Mouse (Mus musculus) heart, embryonic 14.5 days (tissue): ENCODE results near the gene Fsd1. TPM values are rescaled to one million over a fixed set of nuclear protein-coding genes. Genes with fewer than 3 reads are reported as not detected.

ENCODE experiments used
- ATAC-seq: fragments of 200-750 bp; cut with Nextera tagmentation; 2 replicates; pipeline ENCODE4 v1.8.0; 2017; ENCODE audit warnings: low read depth, moderate TSS enrichment; ENCODE audit not compliant: insufficient number of reproducible peaks, insufficient read depth, low FRiP score
- H3K27ac ChIP-seq, 2 experiments: fragments of 200-500 bp in 1 of 2; fragments of 300-500 bp in 1 of 2; sonication (generic) in 1 of 2; replicated peaks in 1 of 2; 2 replicates each; pipeline ENCODE4 v1.5.1; 2012 to 2014; ENCODE audit warnings: low read depth in 2 of 2, low read length in 2 of 2, control low read depth in 1 of 2, mild to moderate bottlenecking in 1 of 2, mixed read lengths in 1 of 2; ENCODE audit not compliant: control insufficient read depth in 1 of 2, insufficient read depth in 1 of 2
- H3K27me3 ChIP-seq: fragments of 300-500 bp; sonication (generic); 2 replicates; pipeline ENCODE4 v1.6.1; 2014; ENCODE audit warnings: mild to moderate bottlenecking, low read length, control low read depth; ENCODE audit not compliant: control insufficient read depth, insufficient read depth
- H3K36me3 ChIP-seq: fragments of 300-500 bp; sonication (generic); 2 replicates; pipeline ENCODE4 v1.6.1; 2014; ENCODE audit warnings: mild to moderate bottlenecking, control low read depth, low read length, mixed read lengths; ENCODE audit not compliant: control insufficient read depth, insufficient read depth
- H3K4me1 ChIP-seq, 2 experiments: fragments of 200-500 bp in 1 of 2; fragments of 300-500 bp in 1 of 2; sonication (generic) in 1 of 2; 2 replicates each; pipeline ENCODE4 v1.6.1; 2012 to 2014; ENCODE audit warnings: low read length in 2 of 2, control low read depth in 1 of 2, mixed read lengths in 1 of 2; ENCODE audit not compliant: control insufficient read depth in 2 of 2, insufficient read depth in 2 of 2
- H3K4me2 ChIP-seq: fragments of 300-500 bp; sonication (generic); 2 replicates; pipeline ENCODE4 v1.6.1; 2014; ENCODE audit warnings: mild to moderate bottlenecking, low read length
- H3K4me3 ChIP-seq, 2 experiments: fragments of 200-500 bp in 1 of 2; fragments of 300-500 bp in 1 of 2; sonication (generic) in 1 of 2; 2 replicates each; pipeline ENCODE4 v1.5.1; 2012 to 2014; ENCODE audit warnings: low read length in 2 of 2, mild to moderate bottlenecking in 2 of 2, control low read depth in 1 of 2, low read depth in 1 of 2, moderate library complexity in 1 of 2; ENCODE audit not compliant: control insufficient read depth in 1 of 2, insufficient read depth in 1 of 2
- H3K9ac ChIP-seq: fragments of 300-500 bp; sonication (generic); 2 replicates; pipeline ENCODE4 v1.6.1; 2014; ENCODE audit warnings: mild to moderate bottlenecking, low read length
- H3K9me3 ChIP-seq: fragments of 300-500 bp; sonication (generic); 2 replicates; pipeline ENCODE4 v1.6.1; 2016; ENCODE audit warnings: low read length, control low read depth; ENCODE audit not compliant: control insufficient read depth
- WGBS: fragments of 180-500 bp; shearing (Covaris S2); extraction: QIAGEN DNeasy Blood & Tissue Kit; methylation state at CpG from one replicate; pipeline ENCODE4 v1.1.7; 2014; 5-methylcytosine and 5-hydroxymethylcytosine counted together
- polyA plus RNA-seq: library from polyadenylated mRNA; unstranded; fragments of >200 nt; fragmentation: Nextera tagmentation; extraction: Ambion mirVana; gene quantifications from 2 replicates; pipeline ENCODE4 v1.2.1, GENCODE M21; 2014

Gene Fsd1
- polyA plus RNA-seq, 1 experiment from 2014 or later: 1.6 TPM

DNA sequence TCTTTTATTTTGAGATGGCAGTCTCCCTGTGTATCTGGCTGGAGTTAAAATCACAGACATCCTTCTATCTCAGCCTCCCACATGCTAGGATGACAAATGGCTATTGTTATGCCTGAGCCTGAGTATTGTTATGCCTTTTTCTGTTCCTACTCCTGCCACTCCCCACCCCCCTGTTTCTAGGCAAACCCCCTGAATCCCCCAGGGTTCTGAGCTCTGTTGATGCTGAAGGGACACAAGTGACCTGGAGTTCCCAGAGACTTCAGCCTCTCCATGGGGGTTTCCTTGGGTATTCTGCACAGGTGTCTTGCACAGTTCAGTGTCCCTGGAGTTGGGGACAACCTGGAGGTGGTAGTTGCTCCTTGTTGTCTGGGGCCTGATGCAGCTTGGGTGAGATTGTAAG is 34.3 kb upstream of the Fsd1 start:
- Histone ChIP-seq H3K4me1 (peaks cover 4 to 6% of the 10 kb centered on the region in 2 experiments; a peak in 2 of 4 replicates), H3K27me3 (peaks cover 17% of the 10 kb centered on the region), H3K4me3 (no peak overlapping the region), H3K36me3 (no peaks in the 10 kb centered on the region), H3K27ac (no peak overlapping the region), H3K4me2 (no peak overlapping the region), H3K9me3 (no peaks in the 10 kb centered on the region), H3K9ac (no peak overlapping the region)
- no peak for ATAC-seq

DNA sequence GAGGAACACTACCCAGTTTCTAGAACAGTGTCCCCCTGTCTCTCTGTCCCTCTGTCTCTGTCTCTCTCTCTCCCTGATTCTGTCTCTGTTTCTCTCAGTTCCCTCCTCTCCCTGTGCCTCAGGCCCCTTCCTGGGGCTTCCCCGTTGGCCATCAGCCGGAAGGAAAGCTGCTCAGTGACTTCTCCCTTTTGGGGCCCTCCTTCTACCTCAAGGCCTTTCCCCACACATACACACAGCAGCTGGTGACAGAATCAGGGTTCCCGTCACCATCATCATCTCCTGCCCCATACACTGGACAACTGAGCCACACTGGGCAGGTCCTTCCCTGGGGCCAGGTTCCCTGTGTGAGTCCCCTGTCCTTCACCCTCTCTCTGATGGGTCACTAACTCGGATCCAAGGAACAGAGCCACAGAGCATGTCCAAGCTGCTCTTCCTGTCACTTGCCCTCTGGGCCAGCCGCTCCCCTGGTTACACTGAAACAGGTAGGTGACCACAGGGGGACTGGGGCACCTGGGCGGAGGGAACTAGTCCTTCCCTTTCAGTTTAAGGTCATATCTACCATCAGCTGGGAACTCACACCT is 33.8 kb upstream of the Fsd1 start, which contains the start of gene Ebi3:
Gene Ebi3, plus strand, starts transcription at position 194 of the 581 bp plus-strand sequence.
- WGBS: 62% methylated on average over 6 of the region's 6 CpGs
- Histone ChIP-seq H3K9ac (no peak within 1 kb of the TSS), H3K9me3 (no peaks in the 10 kb centered on the region), H3K27ac (no peak within 1 kb of the TSS), H3K4me2 (no peak within 1 kb of the TSS), H3K4me3 (no peak within 1 kb of the TSS), H3K36me3 (no peaks in the 10 kb centered on the region), H3K4me1 (peaks cover 8% of the 10 kb centered on the region in 2 experiments; a peak in 2 of 4 replicates), H3K27me3 (peaks cover 17% of the 10 kb centered on the region)
- ATAC-seq: no peak

DNA sequence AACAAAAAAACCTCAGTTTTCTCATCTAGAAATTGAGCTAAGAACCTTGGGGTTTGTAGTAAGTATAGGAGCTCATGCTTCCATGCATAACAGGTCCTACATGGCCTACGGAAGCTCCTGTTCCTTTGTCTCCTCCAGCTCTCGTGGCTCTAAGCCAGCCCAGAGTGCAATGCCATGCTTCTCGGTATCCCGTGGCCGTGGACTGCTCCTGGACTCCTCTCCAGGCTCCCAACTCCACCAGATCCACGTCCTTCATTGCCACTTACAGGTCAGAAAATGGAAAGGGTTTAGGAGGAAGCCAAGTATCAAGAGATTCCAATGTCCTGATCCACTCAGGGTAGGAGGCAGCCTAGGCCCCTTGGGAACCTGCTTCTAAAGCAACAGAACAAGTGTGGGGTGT is 32.6 kb upstream of the Fsd1 start:
- H3K27me3 ChIP-seq: peaks cover 17% of the 10 kb centered on the region
- 60% methylated on average over 6 of the region's 6 CpGs for WGBS
- no peak overlapping the region for H3K4me3 ChIP-seq
- H3K4me1 ChIP-seq: peaks cover 10 to 11% of the 10 kb centered on the region in 2 experiments
- ATAC-seq: no peak
- H3K36me3 ChIP-seq: no peaks in the 10 kb centered on the region
- H3K4me2 ChIP-seq: no peak overlapping the region
- no peak overlapping the region for H3K27ac ChIP-seq
- no peaks in the 10 kb centered on the region for H3K9me3 ChIP-seq
- no peak overlapping the region for H3K9ac ChIP-seq

DNA sequence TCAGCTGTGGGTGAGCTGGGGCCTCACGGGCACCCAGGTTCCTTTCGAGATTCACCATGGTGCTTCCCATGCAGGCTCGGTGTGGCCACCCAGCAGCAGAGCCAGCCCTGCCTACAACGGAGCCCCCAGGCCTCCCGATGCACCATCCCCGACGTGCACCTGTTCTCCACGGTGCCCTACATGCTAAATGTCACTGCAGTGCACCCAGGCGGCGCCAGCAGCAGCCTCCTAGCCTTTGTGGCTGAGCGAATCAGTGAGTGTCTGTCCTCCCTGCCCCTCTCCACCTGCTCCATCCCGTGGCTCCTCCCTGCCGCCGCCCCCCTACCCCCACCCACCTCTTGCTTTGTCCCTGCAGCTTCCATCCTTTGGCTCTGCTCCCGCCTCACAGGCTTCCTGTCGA is 32.1 kb upstream of the Fsd1 start:
- Histone ChIP-seq H3K27me3 (peaks cover 17% of the 10 kb centered on the region), H3K9me3 (no peaks in the 10 kb centered on the region), H3K27ac (no peak overlapping the region), H3K4me3 (no peak overlapping the region), H3K36me3 (no peaks in the 10 kb centered on the region), H3K9ac (no peak overlapping the region), H3K4me1 (peaks cover 10 to 11% of the 10 kb centered on the region in 2 experiments), H3K4me2 (no peak overlapping the region)
- ATAC-seq: no peak
- WGBS: 26% methylated on average over 16 of the region's 16 CpGs

DNA sequence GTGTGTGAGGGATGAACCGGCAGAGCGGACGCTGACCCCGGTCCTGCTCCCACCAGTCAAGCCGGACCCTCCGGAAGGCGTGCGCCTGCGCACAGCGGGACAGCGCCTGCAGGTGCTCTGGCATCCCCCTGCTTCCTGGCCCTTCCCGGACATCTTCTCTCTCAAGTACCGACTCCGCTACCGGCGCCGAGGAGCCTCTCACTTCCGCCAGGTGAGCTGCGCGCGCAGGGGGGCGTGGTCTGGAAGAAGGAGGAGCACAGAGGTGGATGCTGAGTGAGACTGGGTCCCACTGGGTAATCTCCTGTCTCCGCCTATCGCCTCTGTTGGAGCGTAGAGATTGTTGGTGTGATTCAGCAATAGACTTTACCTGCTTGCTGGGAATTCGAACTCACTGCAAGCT is 30.2 kb upstream of the Fsd1 start:
- Histone ChIP-seq H3K4me3 (peak overlapping the region; percentile 38 to 46), H3K9me3 (no peaks in the 10 kb centered on the region), H3K9ac (no peak overlapping the region), H3K4me1 (peaks cover 15 to 18% of the 10 kb centered on the region in 2 experiments), H3K4me2 (peak overlapping the region; percentile 62), H3K27ac (no peak overlapping the region), H3K27me3 (peaks cover 17% of the 10 kb centered on the region), H3K36me3 (peaks cover 5% of the 10 kb centered on the region)
- ATAC-seq: no peak
- WGBS: 1% methylated on average over 26 of the region's 26 CpGs

DNA sequence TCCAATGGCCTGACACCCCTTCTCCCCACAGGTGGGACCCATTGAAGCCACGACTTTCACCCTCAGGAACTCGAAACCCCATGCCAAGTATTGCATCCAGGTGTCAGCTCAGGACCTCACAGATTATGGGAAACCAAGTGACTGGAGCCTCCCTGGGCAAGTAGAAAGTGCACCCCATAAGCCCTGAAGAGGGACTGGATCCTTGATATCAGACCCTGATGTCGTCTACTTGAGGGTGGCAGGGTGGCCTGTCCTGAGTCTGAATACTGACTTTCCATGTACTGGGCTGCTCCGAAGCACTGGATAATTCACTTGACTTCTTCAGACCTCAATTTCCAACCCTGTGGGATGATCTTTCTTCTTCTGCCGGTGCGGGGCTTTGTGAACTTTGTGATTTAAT is 29.7 kb upstream of the Fsd1 start:
- no peak overlapping the region for H3K9ac ChIP-seq

DNA sequence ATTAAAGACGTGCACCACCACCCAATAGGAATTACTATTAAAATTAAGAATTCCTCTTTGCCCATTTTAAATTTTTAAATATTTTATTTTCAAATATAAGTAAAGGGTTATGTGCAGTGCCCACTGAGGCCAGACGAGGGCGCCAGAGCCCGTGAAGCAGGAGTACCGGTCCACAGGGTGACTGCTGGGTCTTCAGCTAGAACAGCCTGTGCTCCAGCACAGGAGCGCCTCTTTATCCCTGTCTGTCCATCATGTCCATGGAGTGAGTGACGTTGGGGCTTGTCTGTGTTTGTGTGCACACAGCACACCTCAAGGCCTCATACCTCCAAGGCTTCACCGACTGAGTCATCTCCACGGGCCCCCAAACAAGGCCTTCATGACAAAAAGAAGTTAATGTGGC is 29.1 kb upstream of the Fsd1 start:
- H3K27ac ChIP-seq: no peak overlapping the region
- H3K9me3 ChIP-seq: no peaks in the 10 kb centered on the region
- H3K4me1 ChIP-seq: peaks cover 15 to 18% of the 10 kb centered on the region in 2 experiments
- no peak overlapping the region for H3K9ac ChIP-seq
- H3K27me3 ChIP-seq: peaks cover 17% of the 10 kb centered on the region
- H3K36me3 ChIP-seq: peaks cover 16% of the 10 kb centered on the region
- no peak for ATAC-seq
- WGBS: 18% methylated on average over 9 of the region's 9 CpGs
- no peak overlapping the region; the same call in 1 of the 2 replicates for H3K4me2 ChIP-seq
- no peak overlapping the region for H3K4me3 ChIP-seq

More for the DNA sequence above, 29.7 kb upstream of the Fsd1 start:
- Histone ChIP-seq H3K4me3 (peak overlapping the region; percentile 38 to 46; a peak in 3 of 4 replicates), H3K27me3 (peaks cover 17% of the 10 kb centered on the region), H3K4me2 (peak overlapping the region; percentile 62), H3K4me1 (peaks cover 15 to 18% of the 10 kb centered on the region in 2 experiments), H3K9me3 (no peaks in the 10 kb centered on the region), H3K27ac (no peak overlapping the region), H3K36me3 (peaks cover 10% of the 10 kb centered on the region)
- no peak for ATAC-seq
- WGBS: 33% methylated on average over 6 of the region's 6 CpGs
